Mouse (Mus musculus): ENCODE results near the gene Adcy1. TPM values are rescaled to one million over a fixed set of nuclear protein-coding genes. Genes with fewer than 3 reads are reported as not detected.

Adcy1 gene
- polyA plus RNA-seq, 1 experiment from 2014 or later, result 1.1 TPM

GRCm38 (mm10) chr11:7069762-7070161, 6.5 kb downstream of the Adcy1 start:
- Histone ChIP-seq H3K4me1 (peaks cover 11% of the 10 kb centered on the region; the same call in 1 of the 2 replicates), H3K9ac (no peak overlapping the region), H3K27me3 (peaks cover 14% of the 10 kb centered on the region), H3K9me3 (replicated peaks) (no peaks in the 10 kb centered on the region), H3K4me2 (replicated peaks) (no peak overlapping the region), H3K4me3 (replicated peaks) (no peak overlapping the region), H3K36me3 (no peaks in the 10 kb centered on the region), H3K27ac (replicated peaks) (no peak overlapping the region)
- WGBS, result 82% methylated on average over 4 of the region's 4 CpGs
- no peak for ATAC-seq (ENCODE audit: insufficient number of reproducible peaks, low FRiP score, low TSS enrichment, low read depth)

GRCm38 (mm10) chr11:7071617-7072016, 8.3 kb downstream of the Adcy1 start:
- H3K9ac ChIP-seq, result no peak overlapping the region
- H3K4me2 ChIP-seq (replicated peaks), result no peak overlapping the region
- no peak for ATAC-seq (ENCODE audit: insufficient number of reproducible peaks, low FRiP score, low TSS enrichment, low read depth)
- H3K27me3 ChIP-seq, result no peaks in the 10 kb centered on the region; the same call in 1 of the 2 replicates
- 66% methylated on average over 6 of the region's 6 CpGs for WGBS
- no peaks in the 10 kb centered on the region for H3K9me3 ChIP-seq (replicated peaks)
- no peak overlapping the region for H3K4me3 ChIP-seq (replicated peaks)
- no peaks in the 10 kb centered on the region for H3K36me3 ChIP-seq
- no peak overlapping the region for H3K27ac ChIP-seq (replicated peaks)
- H3K4me1 ChIP-seq, result 0 out of 2 replicates have a peak, but pooled peaks cover 7% of the 10 kb centered on the region

- Histone ChIP-seq H3K36me3 (no peaks in the 10 kb centered on the region), H3K9ac (no peak overlapping the region), H3K4me1 (0 out of 2 replicates have a peak, but pooled peaks cover 7% of the 10 kb centered on the region), H3K9me3 (replicated peaks) (no peaks in the 10 kb centered on the region), H3K4me3 (replicated peaks) (no peak overlapping the region), H3K27ac (replicated peaks) (no peak overlapping the region), H3K27me3 (no peaks in the 10 kb centered on the region), H3K4me2 (replicated peaks) (no peak overlapping the region)
- 63% methylated on average over 3 of the region's 3 CpGs for WGBS
- no peak for ATAC-seq (ENCODE audit: insufficient number of reproducible peaks, low FRiP score, low TSS enrichment, low read depth)
These were observed 10.3 kb downstream of the Adcy1 start for GRCm38 (mm10) chr11:7073556-7073955.

- H3K27ac ChIP-seq (replicated peaks), result no peak overlapping the region
- H3K9me3 ChIP-seq (replicated peaks), result no peaks in the 10 kb centered on the region
- H3K4me2 ChIP-seq (replicated peaks), result no peak overlapping the region
- H3K4me1 ChIP-seq, result 0 out of 2 replicates have a peak, but pooled peaks cover 7% of the 10 kb centered on the region
- no peak overlapping the region for H3K9ac ChIP-seq
- no peaks in the 10 kb centered on the region for H3K27me3 ChIP-seq
- no peak for ATAC-seq (ENCODE audit: insufficient number of reproducible peaks, low FRiP score, low TSS enrichment, low read depth)
- no peak overlapping the region for H3K4me3 ChIP-seq (replicated peaks)
- H3K36me3 ChIP-seq, result no peaks in the 10 kb centered on the region
- 74% methylated on average over 3 of the region's 3 CpGs for WGBS
These were observed 13.2 kb downstream of the Adcy1 start for GRCm38 (mm10) chr11:7076510-7076909.

- no peak for ATAC-seq (ENCODE audit: insufficient number of reproducible peaks, low FRiP score, low TSS enrichment, low read depth)
- H3K4me2 ChIP-seq (replicated peaks), result no peak overlapping the region
- no peak overlapping the region for H3K27ac ChIP-seq (replicated peaks)
- no peak overlapping the region for H3K9ac ChIP-seq
- no peak overlapping the region for H3K4me3 ChIP-seq (replicated peaks)
- H3K27me3 ChIP-seq, result no peaks in the 10 kb centered on the region
- 90% methylated on average over 1 of the region's 1 CpGs for WGBS
- H3K9me3 ChIP-seq (replicated peaks), result no peaks in the 10 kb centered on the region
- no peaks in the 10 kb centered on the region for H3K36me3 ChIP-seq
- no peaks in the 10 kb centered on the region for H3K4me1 ChIP-seq
These were observed 18.6 kb downstream of the Adcy1 start for GRCm38 (mm10) chr11:7081893-7082292.

GRCm38 (mm10) chr11:7083911-7084310, 20.6 kb downstream of the Adcy1 start:
- Histone ChIP-seq H3K27me3 (no peaks in the 10 kb centered on the region), H3K4me2 (replicated peaks) (no peak overlapping the region), H3K27ac (replicated peaks) (no peak overlapping the region), H3K9me3 (replicated peaks) (no peaks in the 10 kb centered on the region), H3K4me3 (replicated peaks) (no peak overlapping the region), H3K9ac (no peak overlapping the region), H3K36me3 (no peaks in the 10 kb centered on the region), H3K4me1 (no peaks in the 10 kb centered on the region)
- WGBS, result 82% methylated on average over 1 of the region's 1 CpGs
- no peak for ATAC-seq (ENCODE audit: insufficient number of reproducible peaks, low FRiP score, low TSS enrichment, low read depth)

GRCm38 (mm10) chr11:7085184-7085583, 21.9 kb downstream of the Adcy1 start:
- Histone ChIP-seq H3K4me2 (replicated peaks) (no peak overlapping the region), H3K27ac (replicated peaks) (no peak overlapping the region), H3K9me3 (replicated peaks) (no peaks in the 10 kb centered on the region), H3K36me3 (no peaks in the 10 kb centered on the region), H3K9ac (no peak overlapping the region), H3K4me3 (replicated peaks) (no peak overlapping the region), H3K4me1 (no peaks in the 10 kb centered on the region), H3K27me3 (no peaks in the 10 kb centered on the region)
- 79% methylated on average over 5 of the region's 5 CpGs for WGBS
- no peak for ATAC-seq (ENCODE audit: insufficient number of reproducible peaks, low FRiP score, low TSS enrichment, low read depth)

- Histone ChIP-seq H3K27me3 (no peaks in the 10 kb centered on the region), H3K27ac (replicated peaks) (no peak overlapping the region), H3K4me3 (replicated peaks) (no peak overlapping the region), H3K9ac (no peak overlapping the region), H3K36me3 (no peaks in the 10 kb centered on the region), H3K4me1 (no peaks in the 10 kb centered on the region), H3K4me2 (replicated peaks) (no peak overlapping the region), H3K9me3 (replicated peaks) (no peaks in the 10 kb centered on the region; the same call in 1 of the 2 replicates)
- ATAC-seq (ENCODE audit: insufficient number of reproducible peaks, low FRiP score, low TSS enrichment, low read depth), result no peak
- 91% methylated on average over 5 of the region's 5 CpGs for WGBS
These were observed 27.8 kb downstream of the Adcy1 start for GRCm38 (mm10) chr11:7091120-7091519.

GRCm38 (mm10) chr11:7094844-7095243, 31.6 kb downstream of the Adcy1 start:
- Histone ChIP-seq H3K9me3 (replicated peaks) (no peaks in the 10 kb centered on the region; the same call in 1 of the 2 replicates), H3K4me3 (replicated peaks) (no peak overlapping the region), H3K36me3 (no peaks in the 10 kb centered on the region), H3K27ac (replicated peaks) (no peak overlapping the region), H3K9ac (no peak overlapping the region), H3K4me1 (no peaks in the 10 kb centered on the region), H3K4me2 (replicated peaks) (no peak overlapping the region), H3K27me3 (no peaks in the 10 kb centered on the region)
- WGBS, result 90% methylated on average over 6 of the region's 6 CpGs
- ATAC-seq (ENCODE audit: insufficient number of reproducible peaks, low FRiP score, low TSS enrichment, low read depth), result no peak

- Histone ChIP-seq H3K4me3 (replicated peaks) (no peak overlapping the region), H3K4me2 (replicated peaks) (no peak overlapping the region), H3K27ac (replicated peaks) (no peak overlapping the region), H3K9ac (no peak overlapping the region), H3K4me1 (no peaks in the 10 kb centered on the region), H3K36me3 (no peaks in the 10 kb centered on the region), H3K27me3 (no peaks in the 10 kb centered on the region), H3K9me3 (replicated peaks) (no peaks in the 10 kb centered on the region)
- ATAC-seq (ENCODE audit: insufficient number of reproducible peaks, low FRiP score, low TSS enrichment, low read depth), result no peak
- 80% methylated on average over 6 of the region's 6 CpGs for WGBS
These were observed 38.4 kb downstream of the Adcy1 start for GRCm38 (mm10) chr11:7101674-7102073.

GRCm38 (mm10) chr11:7102256-7103194, 39.2 kb downstream of the Adcy1 start:
- no peaks in the 10 kb centered on the region for H3K4me1 ChIP-seq
- WGBS, result 71% methylated on average over 14 of the region's 14 CpGs
- no peak overlapping the region for H3K27ac ChIP-seq (replicated peaks)
- no peak overlapping the region for H3K4me2 ChIP-seq (replicated peaks)
- ATAC-seq (ENCODE audit: insufficient number of reproducible peaks, low FRiP score, low TSS enrichment, low read depth), result no peak
- no peak overlapping the region for H3K9ac ChIP-seq
- no peak overlapping the region for H3K4me3 ChIP-seq (replicated peaks)
- no peaks in the 10 kb centered on the region for H3K27me3 ChIP-seq
- H3K9me3 ChIP-seq (replicated peaks), result no peaks in the 10 kb centered on the region
- H3K36me3 ChIP-seq, result no peaks in the 10 kb centered on the region

All from embryonic facial prominence, embryonic 15.5 days (tissue).